Mouse (Mus musculus): ENCODE measurements around the gene D930048N14Rik.

- TF ChIP-seq CTCF (IDR thresholded peaks at IDR 0.05; ENCODE audit: low read depth) = no peak
- no peak for TF ChIP-seq EP300 (IDR thresholded peaks at IDR 0.05; ENCODE audit: low read depth)
These were observed 8.0 kb downstream of the D930048N14Rik start for GRCm38 (mm10) chr11:51658705-51659104.

Measured in heart, postnatal 0 days (tissue).